Mouse (Mus musculus) monocyte, adult 2 months (primary cell): ENCODE data around the gene Gtdc1.
"Not testable (repeated sequence)": the region's sequence is repeated elsewhere in the genome, so short reads cannot be mapped to it uniquely, and the experiment has no call there.

Source experiments
- DNase-seq, 2 experiments: peaks; one replicate each; pipeline ENCODE4 v3.0.0; 2022; ENCODE audit warnings: low spot score in 2 of 2, low read depth in 1 of 2

Gene Gtdc1

DNA sequence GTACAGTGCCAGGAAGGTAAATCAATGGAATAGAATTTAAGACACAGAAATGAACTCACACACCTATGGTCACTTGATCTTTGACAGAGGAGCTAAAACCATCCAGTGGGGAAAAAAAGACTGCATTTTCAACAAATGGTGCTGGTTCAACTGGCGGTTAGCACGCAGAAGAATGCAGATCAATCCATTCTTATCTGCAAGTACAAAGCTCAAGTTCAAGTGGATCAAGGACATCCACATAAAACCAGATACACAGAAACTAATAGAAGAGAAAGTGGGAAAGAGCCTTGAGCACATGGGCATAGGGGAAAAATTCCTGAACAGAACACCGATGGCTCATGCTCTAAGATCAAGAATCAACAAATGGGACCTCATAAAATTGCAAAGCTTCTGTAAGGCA, 327.8 kb downstream of the Gtdc1 start:
- not testable (repeated sequence) for DNase-seq

DNA sequence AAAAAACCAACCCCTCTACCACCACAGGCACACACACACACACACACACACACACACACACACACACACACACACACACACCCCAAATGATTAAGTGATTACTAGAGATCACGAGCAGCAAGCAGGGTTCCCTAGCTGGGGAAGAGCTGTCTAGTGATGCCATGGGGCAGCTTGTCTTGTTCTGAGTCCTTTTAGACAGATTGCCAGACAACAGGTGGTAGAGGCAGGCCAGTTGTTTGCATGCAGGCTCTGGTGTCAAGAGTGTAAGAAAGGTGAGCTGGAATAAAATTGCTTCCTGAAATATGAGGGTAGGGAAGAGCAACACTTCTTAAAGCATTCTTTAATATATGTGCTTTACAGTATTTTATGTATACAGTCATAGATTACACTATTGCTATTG, 333.2 kb downstream of the Gtdc1 start:
- no peak for DNase-seq

DNA sequence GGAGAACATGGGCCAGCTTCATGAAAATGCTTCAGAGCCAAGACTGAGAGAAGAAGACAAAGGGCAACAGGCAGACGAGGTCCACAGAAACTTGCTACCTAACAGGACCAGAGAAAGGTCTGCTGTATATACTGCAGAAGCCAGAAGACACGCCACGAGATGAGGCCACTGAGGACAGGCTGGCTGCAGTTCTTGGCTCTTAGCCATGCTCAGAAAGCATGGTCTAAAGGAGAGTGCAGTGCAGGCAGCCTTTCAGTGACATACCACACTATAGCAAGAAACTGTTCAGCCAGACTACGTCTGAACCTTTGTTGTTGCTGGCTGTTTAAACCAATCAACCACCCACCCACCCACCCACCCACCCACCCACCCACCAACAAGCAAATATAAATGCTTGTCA, 336.6 kb downstream of the Gtdc1 start:
- DNase-seq, result no peak

DNA sequence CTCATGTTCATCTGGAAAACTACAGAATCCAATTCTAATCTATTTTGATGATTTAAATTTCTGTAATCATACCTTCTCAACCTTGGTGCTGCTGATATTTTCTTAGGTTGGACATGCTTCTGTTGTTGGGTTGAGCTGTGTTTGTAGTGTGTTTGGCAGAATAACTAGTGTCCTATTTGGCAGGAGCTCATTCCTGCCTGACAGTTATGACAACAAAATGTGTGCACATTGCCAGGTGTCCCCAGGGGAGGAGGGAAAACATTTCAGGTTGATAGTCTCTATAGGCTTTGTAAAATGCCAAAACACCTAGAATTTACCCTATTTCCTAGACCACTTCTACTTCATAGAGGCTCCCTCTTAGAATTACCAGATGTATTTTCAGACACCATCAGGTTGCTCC, 343.4 kb downstream of the Gtdc1 start:
- DNase-seq, result no peak

DNA sequence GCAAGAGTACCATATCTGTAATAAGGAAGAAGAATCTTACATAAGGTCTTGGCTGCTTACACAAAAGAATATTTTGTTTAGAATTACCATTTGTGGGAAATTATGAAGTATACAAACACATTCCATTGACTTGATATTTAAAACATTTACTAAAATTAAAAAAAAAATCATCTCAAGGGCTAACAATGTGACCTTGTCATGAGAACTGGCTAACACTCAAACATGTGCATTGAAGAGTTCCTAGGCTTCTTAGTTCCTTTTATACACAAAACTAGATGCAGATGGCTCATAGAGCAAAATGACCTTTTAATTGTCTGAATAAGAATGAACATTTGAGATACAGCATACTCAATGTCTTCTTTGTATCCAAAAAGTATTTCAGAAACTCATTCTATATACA, 344.0 kb downstream of the Gtdc1 start:
- no peak for DNase-seq

DNA sequence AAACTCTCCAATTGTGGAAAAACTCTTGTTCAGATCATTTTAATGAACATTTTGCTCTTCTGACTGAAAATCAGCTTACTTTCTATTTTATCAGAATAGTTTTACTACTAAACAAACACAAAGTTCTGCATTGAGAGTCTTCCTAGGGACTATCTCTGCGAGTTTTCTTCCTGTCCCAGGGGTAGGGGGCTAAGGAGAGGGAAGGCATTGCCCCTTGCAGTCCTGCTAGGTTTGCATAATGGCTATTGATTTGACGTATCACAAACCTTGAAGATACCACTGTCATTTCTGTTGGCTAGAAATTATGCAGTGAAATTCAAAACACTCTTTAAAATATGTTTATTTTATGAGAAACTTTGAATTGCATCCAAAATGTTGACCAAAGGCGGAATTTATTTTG, 355.6 kb downstream of the Gtdc1 start:
- no peak for DNase-seq

DNA sequence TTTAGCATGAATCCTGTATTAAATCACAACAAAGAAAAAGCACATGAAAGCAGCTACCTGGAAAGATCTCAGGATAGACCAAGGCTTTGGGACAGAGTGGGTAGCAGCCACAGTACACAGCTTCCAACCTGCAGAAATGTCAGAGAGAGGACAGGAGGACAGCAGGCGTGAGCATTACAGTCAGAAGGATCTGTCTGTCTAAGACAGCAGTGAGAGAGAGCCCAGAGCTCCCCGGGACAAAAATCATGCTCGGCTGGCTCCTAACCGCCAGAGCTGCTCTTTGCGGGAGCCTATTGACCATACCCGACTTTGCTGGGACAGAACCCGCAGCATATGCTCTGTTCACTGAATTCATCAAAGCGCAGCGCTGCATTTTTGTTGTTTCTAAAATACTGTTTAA, 356.3 kb downstream of the Gtdc1 start:
- no peak for DNase-seq

DNA sequence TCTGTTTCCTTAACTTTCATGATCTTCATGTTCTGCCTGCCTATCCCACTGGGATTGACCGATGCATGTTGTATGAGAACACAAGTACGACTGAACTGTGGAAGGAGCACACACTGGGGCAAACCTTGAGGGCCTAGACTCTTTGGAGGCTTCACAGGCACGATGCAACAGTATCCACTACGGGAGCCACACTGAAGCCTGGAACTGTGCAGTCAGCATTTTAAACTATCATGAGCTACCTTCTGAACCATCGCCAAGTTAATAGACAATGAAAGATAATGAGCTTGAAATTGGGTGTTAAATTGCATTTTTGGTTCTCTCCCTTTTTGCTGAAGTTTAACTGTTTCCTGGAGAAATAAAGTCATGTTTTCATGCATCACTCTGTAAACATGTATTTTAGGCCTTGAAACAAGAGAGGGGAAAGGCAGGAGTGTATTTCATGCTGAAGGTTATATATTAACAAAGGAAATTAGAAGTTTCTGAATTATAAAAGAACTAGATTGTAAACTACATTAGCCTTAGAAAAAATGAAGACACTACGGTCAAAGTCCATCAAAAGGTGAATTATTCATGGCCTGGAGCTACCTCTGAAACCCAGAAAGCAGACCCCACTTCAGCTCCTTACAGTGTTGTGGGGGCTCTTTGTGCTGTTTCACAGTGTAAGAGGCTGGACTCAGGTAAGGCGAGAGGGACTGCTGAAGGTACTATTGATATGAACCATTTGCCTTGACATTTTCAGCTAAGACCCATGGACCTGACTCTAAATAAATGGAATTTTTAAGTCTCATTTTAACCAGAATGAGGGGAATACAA, 358.1 kb downstream of the Gtdc1 start:
- no peak for DNase-seq

DNA sequence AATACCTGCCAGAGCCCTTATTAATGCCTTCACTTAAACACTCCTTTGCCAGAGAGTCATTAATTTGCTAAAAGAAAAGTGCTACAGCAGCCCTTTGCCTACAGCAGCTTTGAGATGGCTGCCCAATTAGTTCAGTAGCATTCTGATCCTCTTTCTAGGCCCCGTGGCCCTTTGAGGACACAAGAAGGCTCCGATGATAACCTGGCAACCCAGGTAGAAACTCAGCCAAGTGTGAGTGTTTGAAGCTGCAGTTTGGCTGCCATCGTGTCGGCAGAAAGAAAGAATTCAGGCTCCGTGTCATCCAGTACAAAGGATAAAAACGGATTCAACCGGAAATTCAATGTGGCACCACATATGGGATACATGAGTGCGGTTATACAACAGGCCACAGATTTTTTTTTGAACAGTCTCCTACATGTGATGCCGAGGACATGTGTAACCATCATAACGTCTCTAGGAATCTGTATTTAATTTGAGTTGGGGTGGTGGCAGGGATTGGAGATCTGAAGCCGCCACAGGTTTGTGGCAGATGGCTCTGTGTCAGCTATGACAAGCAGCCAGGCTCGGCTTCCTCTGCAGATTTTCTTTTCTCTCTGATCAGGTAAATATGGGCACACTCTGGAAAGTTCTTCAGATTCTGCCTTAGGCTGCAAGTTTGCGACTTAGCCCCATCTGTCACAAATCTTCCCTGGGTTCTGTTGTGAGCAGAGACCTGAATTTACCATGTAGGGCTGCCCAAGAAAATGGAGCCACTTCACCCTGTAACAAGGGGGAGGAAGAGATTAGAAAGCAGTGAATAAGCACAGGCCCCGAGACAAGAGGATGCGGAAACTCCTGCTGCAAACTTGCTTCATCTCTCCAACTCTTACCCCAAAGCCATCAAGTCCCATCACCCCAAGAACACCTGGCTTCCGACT, 362.4 kb downstream of the Gtdc1 start:
- no peak for DNase-seq

DNA sequence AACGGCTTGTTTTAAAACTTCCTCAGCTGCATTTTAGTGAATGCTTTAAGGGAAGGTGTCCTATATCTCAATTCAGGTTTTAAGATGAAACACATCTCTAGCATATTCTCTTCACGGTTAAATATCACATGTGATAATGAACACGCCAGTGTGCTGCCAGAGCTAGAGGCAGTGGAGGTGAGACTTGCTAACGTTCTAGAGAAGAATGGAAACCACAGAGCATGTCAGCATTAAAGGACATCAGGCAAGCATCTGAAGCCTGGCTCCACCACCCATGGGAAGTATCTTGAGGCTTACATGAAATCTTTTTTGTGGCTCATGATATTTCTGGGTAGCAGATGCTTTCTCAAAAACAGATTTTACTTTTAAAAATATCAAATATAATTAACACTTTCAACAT, 365.7 kb downstream of the Gtdc1 start:
- no peak for DNase-seq

DNA sequence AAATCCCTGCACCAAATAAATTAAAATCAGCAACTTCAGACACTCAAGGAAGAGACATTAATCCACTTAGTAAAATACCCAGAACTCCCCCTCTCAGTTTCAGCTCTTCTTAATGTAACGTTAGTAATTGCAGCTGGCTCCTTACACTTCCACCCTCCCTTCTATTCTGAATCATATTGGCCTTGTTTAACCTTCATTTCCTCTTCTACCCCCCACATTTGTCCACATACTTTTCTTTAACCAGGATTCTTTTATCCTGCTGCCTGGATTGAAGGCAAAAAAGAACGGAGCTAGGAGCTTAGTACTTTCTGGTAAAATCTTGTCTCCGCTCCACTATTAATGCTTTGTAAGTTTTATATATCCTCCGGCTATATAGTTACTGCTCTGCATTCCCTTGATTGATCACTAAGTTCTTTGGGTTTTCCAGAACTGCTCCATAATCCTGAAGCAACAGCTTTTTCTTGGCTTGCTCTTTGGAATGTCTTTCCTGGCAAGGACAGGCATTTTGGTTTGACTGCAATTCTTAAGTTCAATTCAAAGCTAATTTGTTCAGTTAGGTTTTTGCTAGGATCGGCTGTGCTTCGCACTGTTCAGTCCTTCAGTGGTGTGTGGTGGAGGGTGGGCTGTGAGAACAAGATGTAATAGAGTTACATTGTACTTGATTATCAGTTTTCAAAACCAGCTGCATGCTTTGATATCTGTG, 368.1 kb downstream of the Gtdc1 start:
- no peak for DNase-seq

DNA sequence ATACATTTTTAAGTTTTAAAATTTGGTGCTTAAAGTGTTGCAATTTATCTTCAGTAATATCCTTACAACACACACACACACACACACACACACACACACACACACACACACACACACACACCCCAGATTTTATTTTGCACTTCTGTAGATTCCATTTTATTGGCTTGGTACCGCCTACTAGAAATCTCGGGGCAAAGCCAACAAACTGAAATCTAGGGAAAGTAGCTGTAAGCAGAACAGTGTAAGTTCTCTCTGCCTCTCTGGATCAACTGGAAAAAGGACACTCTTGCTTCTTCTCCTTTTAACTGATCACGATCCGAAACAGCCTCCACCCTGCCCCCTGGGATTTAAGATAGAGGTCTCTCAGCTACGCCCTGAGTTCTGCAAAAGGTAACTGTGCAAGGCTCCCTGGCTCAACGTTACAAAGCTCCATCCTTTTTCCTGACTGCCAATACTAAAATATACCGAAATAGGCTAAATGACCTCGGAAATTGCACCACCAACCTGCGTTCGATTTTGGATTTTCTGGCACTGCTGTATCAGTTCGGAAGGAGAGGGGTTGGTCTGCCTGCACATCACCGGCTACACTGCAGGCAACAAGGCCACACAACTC, 369.7 kb downstream of the Gtdc1 start:
- DNase-seq, result no peak

DNA sequence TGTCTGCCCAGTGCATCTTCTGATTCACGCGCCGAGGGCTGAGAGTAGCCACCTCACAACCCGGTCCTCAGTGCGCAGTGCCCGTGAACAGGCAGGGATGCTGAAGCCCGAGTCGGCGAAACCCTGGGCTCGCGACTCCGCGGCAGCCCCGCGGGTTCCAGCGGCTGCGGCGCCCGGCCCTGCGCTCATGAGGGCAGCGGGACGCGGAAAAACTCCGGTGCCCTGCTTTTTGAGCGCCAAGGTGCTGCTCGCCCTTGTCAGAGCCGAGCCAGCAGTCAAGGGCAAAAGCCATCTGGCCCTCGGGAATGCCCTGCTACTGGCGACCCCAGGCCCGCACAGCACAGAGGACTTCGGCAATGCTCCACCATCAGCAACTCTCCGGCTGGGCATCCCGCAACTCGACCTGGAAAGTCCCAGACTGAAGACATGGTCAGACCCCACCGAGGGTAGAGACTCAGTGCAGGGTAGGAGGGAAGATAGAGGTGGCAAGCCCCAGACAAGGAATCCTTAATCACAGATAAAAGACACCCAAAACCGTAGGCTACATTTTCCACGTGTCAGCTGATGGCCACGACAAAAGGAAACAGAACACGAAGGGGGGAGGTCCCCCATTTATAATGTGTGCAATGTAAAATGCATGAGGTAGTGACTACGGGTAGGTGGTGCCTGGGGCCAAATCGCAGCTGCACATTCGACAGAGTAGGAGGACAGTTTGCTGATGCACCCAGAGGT, 370.4 kb downstream of the Gtdc1 start:
- no peak for DNase-seq

DNA sequence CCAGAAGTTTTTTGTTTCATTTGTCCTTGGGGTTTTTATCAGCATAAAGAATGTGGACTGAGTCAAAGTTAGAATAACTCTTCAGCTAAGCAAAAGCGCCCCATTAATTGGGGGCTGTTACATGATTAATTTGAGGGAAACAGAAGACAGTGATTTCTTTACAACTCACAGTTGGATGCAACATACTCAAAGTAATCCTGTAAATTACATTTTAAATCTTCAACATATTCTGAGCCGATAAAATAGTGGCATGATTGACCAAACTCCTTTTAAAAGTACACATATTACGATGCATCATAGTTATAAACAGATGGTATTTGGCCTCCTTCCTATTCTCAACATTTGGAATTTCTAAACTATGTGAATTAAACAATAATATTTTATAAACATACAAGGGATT, 372.7 kb downstream of the Gtdc1 start:
- DNase-seq, result no peak

DNA sequence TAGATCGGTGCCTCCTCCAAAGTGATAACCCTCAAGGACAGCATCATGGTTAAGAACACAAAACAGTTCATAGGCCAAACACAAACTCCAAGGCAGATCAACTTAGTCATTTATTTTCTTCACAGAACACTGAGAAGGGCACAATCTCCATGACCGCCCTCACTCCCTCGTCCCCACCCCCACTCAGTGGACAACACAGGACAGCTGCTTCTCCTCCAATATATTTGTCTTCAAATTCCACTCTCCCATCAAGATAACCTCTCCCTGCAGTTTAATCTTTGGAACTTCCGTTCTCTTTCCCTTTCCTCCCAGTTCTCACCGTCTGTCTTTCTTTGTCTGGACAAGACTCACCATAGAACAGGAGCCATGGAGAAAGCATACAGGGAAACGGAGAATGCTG, 378.1 kb downstream of the Gtdc1 start:
- no peak for DNase-seq

DNA sequence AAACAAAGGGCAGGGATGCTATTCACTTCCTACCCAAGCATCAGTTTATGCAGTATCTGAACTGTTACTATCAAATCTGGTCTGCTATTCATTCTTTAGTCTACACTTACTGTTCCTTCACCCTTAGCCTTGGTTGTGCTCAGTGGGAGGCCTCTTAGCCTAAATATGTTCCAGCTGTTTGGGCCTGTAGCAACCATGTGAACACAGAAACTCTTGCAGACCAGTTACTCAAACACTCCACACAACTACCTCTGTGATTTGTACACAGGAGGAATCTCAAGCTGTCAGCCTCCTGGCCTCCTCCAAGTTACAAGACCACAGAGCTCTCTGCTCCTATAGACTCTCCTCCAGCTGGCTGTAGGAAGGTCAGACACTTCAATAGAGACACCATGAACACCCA, 384.7 kb downstream of the Gtdc1 start:
- DNase-seq, result no peak

DNA sequence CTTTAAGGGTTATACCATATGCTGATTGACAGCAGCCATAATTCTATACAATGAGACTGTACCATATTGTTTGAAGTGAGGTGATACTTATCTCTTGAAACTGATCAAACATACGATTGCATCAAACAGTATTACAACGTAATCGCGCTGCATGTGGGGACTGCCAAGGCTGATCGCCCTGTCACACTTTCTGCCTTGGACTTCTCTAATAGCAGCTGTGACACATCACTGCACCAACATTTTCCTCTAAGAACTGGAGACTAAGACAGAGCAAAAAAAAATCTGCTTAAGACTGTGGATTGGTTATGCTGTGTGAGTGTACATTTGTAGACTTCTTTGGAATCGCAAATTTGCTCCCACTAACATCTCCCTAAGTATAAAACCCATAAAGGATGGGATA, 385.7 kb downstream of the Gtdc1 start:
- no peak for DNase-seq

DNA sequence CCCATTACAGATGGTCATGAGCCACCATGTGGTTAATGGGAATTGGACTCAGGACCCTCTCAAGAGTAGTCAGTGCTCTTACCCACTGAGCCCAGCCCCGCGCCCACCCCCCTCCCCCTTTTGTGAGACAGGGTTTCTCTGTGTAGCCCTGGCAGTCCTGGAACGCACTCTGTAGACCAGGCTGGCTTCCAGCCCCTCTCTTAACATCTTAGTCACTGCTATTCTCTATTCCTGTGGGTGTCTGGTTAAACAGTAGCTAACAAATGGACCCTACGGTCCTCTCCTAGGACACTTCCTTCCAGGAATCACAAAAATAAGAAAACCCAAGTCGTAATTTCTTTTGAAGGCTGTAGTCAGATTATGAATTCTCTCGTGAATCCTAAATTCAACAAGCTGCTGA, 386.6 kb downstream of the Gtdc1 start:
- DNase-seq, result no peak

DNA sequence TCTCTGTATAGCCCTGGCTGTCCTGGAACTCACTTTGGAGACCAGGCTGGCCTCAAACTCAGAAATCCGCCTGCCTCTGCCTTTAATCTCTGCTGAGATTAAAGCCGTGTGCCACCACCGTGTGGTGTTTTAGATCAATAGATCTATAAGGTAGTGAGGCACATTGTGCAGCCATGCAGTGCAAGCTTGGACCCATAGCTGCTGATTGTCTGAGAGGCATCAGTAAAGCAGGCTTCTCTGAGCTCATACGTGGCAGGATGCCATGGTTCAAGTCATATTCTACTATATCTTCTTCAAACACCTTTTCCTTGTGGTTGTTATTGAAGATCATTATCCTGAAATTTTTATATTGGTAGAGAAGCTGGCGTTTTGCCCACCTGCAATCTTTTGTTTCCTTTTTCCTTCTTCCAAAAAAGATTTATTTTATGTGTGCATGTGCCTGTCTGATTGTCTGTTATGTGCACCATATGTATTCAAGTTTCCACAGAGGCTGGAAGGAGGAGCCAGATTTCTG, 388.3 kb downstream of the Gtdc1 start:
- DNase-seq, result no peak

DNA sequence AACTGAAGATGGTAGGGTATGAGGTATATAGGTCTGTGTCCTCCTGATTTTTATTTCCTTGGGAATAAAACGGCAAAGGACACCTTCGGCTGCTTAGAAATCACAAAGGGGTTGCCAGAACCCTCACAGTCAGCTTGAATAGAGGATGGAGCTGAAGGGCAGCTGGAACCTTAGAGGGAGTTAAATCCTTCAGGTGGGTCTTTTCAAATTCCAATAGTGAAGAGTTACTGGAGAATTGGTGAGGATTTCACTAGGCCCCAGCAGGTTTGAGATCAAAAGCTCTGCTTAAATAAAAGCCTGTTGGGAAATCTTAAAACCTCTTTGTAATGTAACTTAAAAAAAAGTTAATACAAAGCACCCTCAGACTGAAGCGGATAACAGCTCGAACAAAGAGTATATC, 389.3 kb downstream of the Gtdc1 start:
- no peak for DNase-seq
